ENCODE assay signal across 10 mouse cellular contexts in genomic region chr2:152636246-152637005, GRCm38 (mm10). TPM values are rescaled to one million over a fixed set of nuclear protein-coding genes. Genes with fewer than 3 reads are reported as not detected.
A peak's percentile ranks its signal among the peaks of the same experiment; 100 is the strongest.
DNase-seq lines count a peak whose midpoint lies in the region; ATAC-seq and TF ChIP-seq lines count a peak whose summit lies in the region.
"Had no signal": no experiment of that assay in that cellular context is flagged by ENCODE, and none has a peak within 500 bp of the region (broad histone marks: within the 10 kb centered on the region; RNA-seq: fewer than 3 reads in every experiment).

No protein-coding gene starts in this region.

- H3K9ac ChIP-seq in intestine, embryonic 16.5 days (ENCODE audit: low read depth, low read length) = no peak overlapping the region
- no peak overlapping the region for H3K9ac ChIP-seq in forebrain, embryonic 15.5 days (replicated peaks)
- H3K9ac ChIP-seq in hindbrain, embryonic 12.5 days = no peak overlapping the region

- peaks cover 10% of the 10 kb centered on the region for H3K79me2 ChIP-seq in C2C12 (ENCODE audit: control insufficient read depth, insufficient read depth)

- WGBS in intestine, embryonic 16.5 days = 51% methylated on average over 23 of the region's 23 CpGs
- WGBS in forebrain, embryonic 15.5 days = 80% methylated on average over 23 of the region's 23 CpGs
- WGBS in hindbrain, embryonic 12.5 days = 73% methylated on average over 23 of the region's 23 CpGs
- 26% methylated on average over 23 of the region's 23 CpGs for WGBS in cerebellum, adult 2 months

- H3K9me3 ChIP-seq in intestine, embryonic 16.5 days (ENCODE audit: control insufficient read depth, low read length) = no peaks in the 10 kb centered on the region
- H3K9me3 ChIP-seq in forebrain, embryonic 15.5 days = no peaks in the 10 kb centered on the region
- no peaks in the 10 kb centered on the region for H3K9me3 ChIP-seq in hindbrain, embryonic 12.5 days (replicated peaks)

- no peak for TF ChIP-seq CTCF in C2C12 (IDR thresholded peaks at IDR 0.05; ENCODE audit: control insufficient read depth, insufficient read depth, insufficient read length)
- TF ChIP-seq CTCF in cerebellum, adult 2 months (IDR thresholded peaks at IDR 0.05; ENCODE audit: borderline replicate concordance, insufficient read depth, low read depth, low read length) = no peak

- ATAC-seq in intestine, embryonic 16.5 days = peak; percentile 70
- ATAC-seq in forebrain, embryonic 15.5 days (replicated peaks) = no peak
- no peak for ATAC-seq in hindbrain, embryonic 12.5 days (ENCODE audit: low FRiP score)

- peak overlapping the region; percentile 69 for H3K27ac ChIP-seq in intestine, embryonic 16.5 days (ENCODE audit: low read length)
- H3K27ac ChIP-seq in forebrain, embryonic 15.5 days (replicated peaks) = no peak overlapping the region
- H3K27ac ChIP-seq in hindbrain, embryonic 12.5 days = no peak overlapping the region
- no peak overlapping the region for H3K27ac ChIP-seq in cerebellum, adult 2 months (ENCODE audit: insufficient read depth, low read length)

- H3ac ChIP-seq in C2C12 (ENCODE audit: control insufficient read depth, insufficient read length, low read depth) = no peak overlapping the region

- H3K4me3 ChIP-seq in C2C12 (ENCODE audit: insufficient read depth, poor library complexity, severe bottlenecking) = no peak overlapping the region
- H3K4me3 ChIP-seq in intestine, embryonic 16.5 days (ENCODE audit: low read length) = no peak overlapping the region
- H3K4me3 ChIP-seq in forebrain, embryonic 15.5 days = no peak overlapping the region
- no peak overlapping the region for H3K4me3 ChIP-seq in hindbrain, embryonic 12.5 days
- no peak overlapping the region for H3K4me3 ChIP-seq in cerebellum, adult 2 months (replicated peaks; ENCODE audit: insufficient read depth, low read depth, low read length)
- H3K4me3 ChIP-seq: erythroblast, embryonic 14.5 days had no signal

- no peaks in the 10 kb centered on the region for H3K27me3 ChIP-seq in C2C12 (ENCODE audit: control insufficient read depth, insufficient read depth, insufficient read length)
- 0 out of 2 replicates have a peak, but pooled peaks cover 4% of the 10 kb centered on the region for H3K27me3 ChIP-seq in intestine, embryonic 16.5 days (replicated peaks; ENCODE audit: control insufficient read depth, insufficient read depth, low read length)
- no peaks in the 10 kb centered on the region for H3K27me3 ChIP-seq in forebrain, embryonic 15.5 days
- H3K27me3 ChIP-seq in hindbrain, embryonic 12.5 days = peaks cover 2% of the 10 kb centered on the region
- H3K27me3 ChIP-seq in cerebellum, adult 2 months (ENCODE audit: control insufficient read depth, insufficient read depth, low read length) = no peaks in the 10 kb centered on the region

- DNase-seq in gastrocnemius, adult 8-10 months (ENCODE audit: low spot score in 2 of 2) = peak; percentile 45 to 73
- DNase-seq in lung, adult 18-20 months = peak; percentile 72 to 73
- DNase-seq in cerebellum, postnatal 4 days (ENCODE audit: low spot score in 2 of 2) = no peak
- no peak for DNase-seq in cerebellum, adult 2 months

- peaks cover 41% of the 10 kb centered on the region for H3K36me3 ChIP-seq in C2C12 (ENCODE audit: control insufficient read depth, insufficient read depth)
- no peaks in the 10 kb centered on the region for H3K36me3 ChIP-seq in intestine, embryonic 16.5 days (ENCODE audit: control insufficient read depth, insufficient read depth, low read length)
- no peaks in the 10 kb centered on the region for H3K36me3 ChIP-seq in forebrain, embryonic 15.5 days
- no peaks in the 10 kb centered on the region for H3K36me3 ChIP-seq in hindbrain, embryonic 12.5 days

- no peak overlapping the region; the same call in 1 of the 2 replicates for H3K4me2 ChIP-seq in intestine, embryonic 16.5 days (ENCODE audit: low read depth, low read length)
- no peak overlapping the region for H3K4me2 ChIP-seq in forebrain, embryonic 15.5 days (replicated peaks)
- H3K4me2 ChIP-seq in hindbrain, embryonic 12.5 days (replicated peaks) = no peak overlapping the region

- peaks cover 18% of the 10 kb centered on the region for H3K4me1 ChIP-seq in intestine, embryonic 16.5 days (ENCODE audit: control insufficient read depth, insufficient read depth, low read length)
- peaks cover 4% of the 10 kb centered on the region; the same call in 1 of the 2 replicates for H3K4me1 ChIP-seq in forebrain, embryonic 15.5 days
- peaks cover 8% of the 10 kb centered on the region for H3K4me1 ChIP-seq in hindbrain, embryonic 12.5 days
- H3K4me1 ChIP-seq in cerebellum, adult 2 months (ENCODE audit: control insufficient read depth, insufficient read depth, low read length) = no peaks in the 10 kb centered on the region

- TF ChIP-seq POLR2A in cerebellum, adult 2 months (IDR thresholded peaks at IDR 0.05; ENCODE audit: borderline replicate concordance, insufficient read depth, low read length) = no peak

- H3K79me3 ChIP-seq in C2C12 (ENCODE audit: low read depth) = no peaks in the 10 kb centered on the region

TF ChIP-seq in C2C12, 6 proteins besides CTCF, POLR2A, EP300 and RAD21:
- TF ChIP-seq USF1 (IDR thresholded peaks at IDR 0.05; ENCODE audit: low read depth) (no peak), MAX (IDR thresholded peaks at IDR 0.05) (peak; percentile 51), MYOD1 (IDR thresholded peaks at IDR 0.05; ENCODE audit: control insufficient read depth, insufficient read length, low read depth) (peak; percentile 79), FOSL1 (IDR thresholded peaks at IDR 0.05; ENCODE audit: insufficient read depth, low read length, poor library complexity, severe bottlenecking) (no peak)

RNA-seq across cellular contexts. Expression of gene Rem1, which starts 9.7 kb away (rescaled TPM):
- polyA plus RNA-seq in C2C12 (2012; fragmentation: generic; extraction: Trizol) = 38.7 TPM
- 1 to 10 TPM; 1.5 to 2.5 (median 1.7) TPM for total RNA-seq in gastrocnemius, adult 8-10 months (2022)
- polyA plus RNA-seq in intestine, embryonic 16.5 days (2015; fragmentation: Nextera tagmentation; extraction: Ambion mirVana) = 9.4 and 10.2 TPM in 2 replicates
- 0.36 and 0.62 TPM in 2 replicates for polyA plus RNA-seq in forebrain, embryonic 15.5 days (2015; fragmentation: Nextera tagmentation; extraction: Ambion mirVana)
- polyA plus RNA-seq in hindbrain, embryonic 12.5 days (2016; fragmentation: Nextera tagmentation; extraction: Ambion mirVana) = 0.72 and 0.82 TPM in 2 replicates
- polyA plus RNA-seq in cerebellum, adult 2 months (2012; rRNA removed) = 0.76 and 0.90 TPM in 2 replicates
- total RNA-seq: MEL had no signal
- polyA plus RNA-seq: erythroblast, embryonic 14.5 days had no signal

RNA-seq across cellular contexts. Expression of gene Defb25, which starts 13.6 kb away (rescaled TPM):
- polyA plus RNA-seq in C2C12 (2012; fragmentation: generic; extraction: Trizol) = 3.6 TPM
- total RNA-seq in gastrocnemius, adult 8-10 months (2022) = not detected
- polyA plus RNA-seq in intestine, embryonic 16.5 days (2015; fragmentation: Nextera tagmentation; extraction: Ambion mirVana) = 0.61 and 1.5 TPM in 2 replicates
- not detected in 2 replicates for polyA plus RNA-seq in forebrain, embryonic 15.5 days (2015; fragmentation: Nextera tagmentation; extraction: Ambion mirVana)
- polyA plus RNA-seq in hindbrain, embryonic 12.5 days (2016; fragmentation: Nextera tagmentation; extraction: Ambion mirVana) = not detected in 2 replicates
- not detected in 2 replicates for polyA plus RNA-seq in cerebellum, adult 2 months (2012; rRNA removed)
- total RNA-seq: MEL had no signal
- polyA plus RNA-seq: erythroblast, embryonic 14.5 days had no signal

RNA-seq across cellular contexts. Expression of gene Defb36, which starts 32.3 kb away (rescaled TPM):
- polyA plus RNA-seq in C2C12 (2012; fragmentation: generic; extraction: Trizol) = not detected
- not detected for total RNA-seq in gastrocnemius, adult 8-10 months (2022)
- not detected in 2 replicates for polyA plus RNA-seq in intestine, embryonic 16.5 days (2015; fragmentation: Nextera tagmentation; extraction: Ambion mirVana)
- polyA plus RNA-seq in forebrain, embryonic 15.5 days (2015; fragmentation: Nextera tagmentation; extraction: Ambion mirVana) = not detected in 2 replicates
- not detected in 2 replicates for polyA plus RNA-seq in hindbrain, embryonic 12.5 days (2016; fragmentation: Nextera tagmentation; extraction: Ambion mirVana)
- polyA plus RNA-seq in cerebellum, adult 2 months (2012; rRNA removed) = not detected in 2 replicates
- total RNA-seq: MEL had no signal
- polyA plus RNA-seq: erythroblast, embryonic 14.5 days had no signal

RNA-seq across cellular contexts. Expression of gene H13, which starts 32.8 kb away (rescaled TPM):
- polyA plus RNA-seq in C2C12 (2012; fragmentation: generic; extraction: Trizol) = 136 TPM
- 10 to 100 TPM; 25.7 to 34.6 (median 28.7) TPM for total RNA-seq in gastrocnemius, adult 8-10 months (2022)
- 116 and 119 TPM in 2 replicates for polyA plus RNA-seq in intestine, embryonic 16.5 days (2015; fragmentation: Nextera tagmentation; extraction: Ambion mirVana)
- polyA plus RNA-seq in forebrain, embryonic 15.5 days (2015; fragmentation: Nextera tagmentation; extraction: Ambion mirVana) = 159 and 164 TPM in 2 replicates
- polyA plus RNA-seq in hindbrain, embryonic 12.5 days (2016; fragmentation: Nextera tagmentation; extraction: Ambion mirVana) = 153 and 157 TPM in 2 replicates
- polyA plus RNA-seq in cerebellum, adult 2 months (2012; rRNA removed) = 80.5 and 83.5 TPM in 2 replicates

RNA-seq across cellular contexts. Expression of gene Defb45, which starts 37.2 kb away (rescaled TPM):
- polyA plus RNA-seq in C2C12 (2012; fragmentation: generic; extraction: Trizol) = not detected
- under 1 TPM in 1 of 4 experiments, not detected in 3; 0.94 TPM for total RNA-seq in gastrocnemius, adult 8-10 months (2022)
- not detected in 2 replicates for polyA plus RNA-seq in intestine, embryonic 16.5 days (2015; fragmentation: Nextera tagmentation; extraction: Ambion mirVana)
- polyA plus RNA-seq in forebrain, embryonic 15.5 days (2015; fragmentation: Nextera tagmentation; extraction: Ambion mirVana) = not detected in 2 replicates
- polyA plus RNA-seq in hindbrain, embryonic 12.5 days (2016; fragmentation: Nextera tagmentation; extraction: Ambion mirVana) = not detected in 2 replicates
- polyA plus RNA-seq in cerebellum, adult 2 months (2012; rRNA removed) = not detected in 2 replicates
- total RNA-seq: MEL had no signal
- polyA plus RNA-seq: erythroblast, embryonic 14.5 days had no signal

Comparison
In these comparisons a context has a peak if more than half of its experiments do, and no peak if none do; other contexts are left out.
1. DNase-seq: peak in gastrocnemius, adult 8-10 months (2 of 2) and lung, adult 18-20 months (2 of 2); none in cerebellum, postnatal 4 days (0 of 2) and cerebellum, adult 2 months (0 of 2).